Mouse (Mus musculus): ENCODE data around the gene Fen1.

DNA sequence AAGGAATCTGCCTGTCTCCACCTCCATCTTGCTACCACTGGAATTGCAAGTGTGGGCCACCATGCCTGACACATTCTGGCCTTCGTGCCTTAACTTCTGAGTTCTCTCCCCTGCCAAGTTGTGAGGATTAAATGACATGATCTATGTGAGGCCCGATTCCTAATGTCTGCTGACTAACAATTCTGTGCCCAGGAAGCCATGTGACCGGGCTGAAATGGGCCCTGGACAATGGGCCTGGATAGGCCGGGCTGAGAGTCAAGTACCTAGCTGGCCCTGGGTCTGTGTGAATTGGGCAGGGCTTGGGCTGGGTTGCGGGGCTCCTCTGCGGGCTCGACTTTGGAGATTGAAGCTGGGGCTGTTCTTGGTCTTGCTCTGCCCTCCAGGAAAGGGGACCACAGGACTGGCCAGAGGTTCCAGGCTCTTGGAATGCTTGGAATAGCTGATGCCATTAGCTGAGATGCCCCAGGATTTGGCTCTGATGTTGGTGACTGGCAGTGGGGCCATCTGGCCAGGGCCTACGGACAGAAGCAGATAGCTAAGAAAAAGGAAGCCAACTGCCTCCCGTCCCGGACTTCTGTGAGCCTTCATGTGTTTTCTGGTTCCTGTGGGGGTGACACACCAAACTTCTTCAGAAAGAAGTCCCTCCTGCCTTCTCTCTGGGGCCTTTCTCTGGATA lies 10.0 kb upstream of the Fen1 start:
- no peak for TF ChIP-seq POLR2A (IDR thresholded peaks at IDR 0.05; ENCODE audit: low read depth, low read length)
- TF ChIP-seq CTCF (conservative IDR thresholded peaks at IDR 0.05; ENCODE audit: insufficient read depth, insufficient read length, low read depth, low read length), result no peak
